Mouse (Mus musculus): ENCODE results near the gene Sdccag8.
"Not testable (repeated sequence)": the region's sequence is repeated elsewhere in the genome, so short reads cannot be mapped to it uniquely, and the experiment has no call there.

The Sdccag8 gene

DNA sequence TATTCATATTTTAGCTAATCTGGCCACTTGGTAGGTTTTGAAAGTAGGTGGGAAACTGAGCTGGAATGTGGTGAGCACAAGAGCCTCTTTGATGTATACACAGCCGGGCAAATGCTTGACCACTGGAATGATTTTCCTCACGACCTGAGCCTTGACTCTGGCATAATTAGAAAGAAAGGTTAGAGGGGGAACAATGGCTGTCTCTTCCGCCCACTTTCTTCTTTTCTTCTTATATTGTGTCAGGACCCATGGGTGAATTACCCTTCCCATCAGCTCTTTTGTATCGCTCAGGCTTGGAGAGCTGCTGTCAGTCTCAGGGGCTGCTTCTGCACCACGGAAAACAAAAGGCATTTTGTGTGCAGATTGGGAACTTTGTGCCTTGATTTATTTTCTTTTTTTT is 65.6 kb downstream of the Sdccag8 start:
- no peak for DNase-seq

DNA sequence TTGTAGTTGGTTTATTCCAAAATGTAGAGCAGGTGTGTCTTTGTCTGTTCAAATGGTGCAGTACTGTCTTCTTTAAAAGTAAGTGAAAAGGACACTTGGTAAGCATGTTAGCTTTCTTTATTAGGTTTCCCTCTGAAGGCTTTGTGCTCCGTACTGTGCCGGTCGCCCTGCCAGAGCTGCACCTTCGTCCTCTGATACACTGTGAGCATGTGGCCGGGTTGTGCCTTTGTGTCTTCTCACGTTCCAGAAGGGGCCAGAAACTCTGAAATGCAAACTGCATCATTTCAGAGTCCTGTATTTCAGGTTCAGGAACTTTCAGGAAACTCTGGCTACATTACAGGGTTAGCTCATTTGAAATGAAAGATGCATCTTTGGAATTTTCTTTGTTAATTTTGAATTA is 66.5 kb downstream of the Sdccag8 start:
- no peak for DNase-seq

DNA sequence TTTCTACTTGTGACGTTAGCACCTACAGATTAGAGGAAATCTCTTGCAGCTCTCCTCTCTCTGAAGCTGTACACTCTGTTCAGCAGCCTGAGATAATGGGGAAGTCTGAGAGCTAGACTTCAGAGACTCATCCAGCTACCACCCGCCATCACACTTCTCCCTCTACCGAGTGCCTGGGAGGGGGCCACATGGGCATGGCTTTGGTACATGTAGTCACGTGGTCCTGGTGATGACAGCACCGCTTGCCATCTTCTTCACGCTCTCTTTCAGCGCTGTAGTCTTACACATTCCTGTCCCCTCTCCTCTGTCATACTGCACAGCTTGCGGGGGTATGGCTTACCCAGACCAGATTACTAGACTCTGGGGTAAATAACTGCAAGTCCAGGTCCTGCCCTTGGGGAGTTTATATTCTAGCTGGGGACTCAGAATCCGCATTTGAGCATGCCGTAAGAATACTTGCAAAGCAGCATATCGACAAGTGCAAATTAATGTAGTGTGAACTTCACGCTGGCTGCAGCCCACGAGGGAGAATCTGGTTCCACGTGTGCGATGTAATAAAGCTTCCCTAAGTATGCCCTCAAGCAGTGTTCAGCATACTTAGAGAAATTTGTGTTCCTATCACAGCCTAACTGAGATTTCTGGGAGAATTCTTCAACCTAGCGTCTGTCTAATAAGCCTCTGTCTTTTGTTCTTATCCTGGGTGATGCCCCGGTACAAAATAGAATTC is 70.9 kb downstream of the Sdccag8 start:
- DNase-seq, result no peak

DNA sequence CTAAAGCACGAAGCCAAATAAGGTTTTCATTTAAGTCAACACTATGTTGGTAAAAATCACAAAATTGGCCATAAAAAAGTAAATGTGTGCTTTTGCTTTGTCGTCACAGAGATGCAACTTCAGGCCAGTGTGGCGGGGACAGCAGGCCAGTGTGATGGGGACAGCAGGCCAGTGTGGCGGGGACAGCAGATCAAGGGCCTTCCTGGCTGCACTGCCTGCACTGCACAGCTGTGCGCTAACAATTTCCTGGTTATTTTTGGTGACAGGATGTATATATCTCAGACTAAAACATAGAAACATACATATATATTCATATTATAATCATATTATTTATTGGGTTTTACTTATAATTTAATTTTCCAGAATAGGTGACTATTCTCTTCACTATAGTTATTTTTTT is 71.5 kb downstream of the Sdccag8 start:
- DNase-seq, result no peak

DNA sequence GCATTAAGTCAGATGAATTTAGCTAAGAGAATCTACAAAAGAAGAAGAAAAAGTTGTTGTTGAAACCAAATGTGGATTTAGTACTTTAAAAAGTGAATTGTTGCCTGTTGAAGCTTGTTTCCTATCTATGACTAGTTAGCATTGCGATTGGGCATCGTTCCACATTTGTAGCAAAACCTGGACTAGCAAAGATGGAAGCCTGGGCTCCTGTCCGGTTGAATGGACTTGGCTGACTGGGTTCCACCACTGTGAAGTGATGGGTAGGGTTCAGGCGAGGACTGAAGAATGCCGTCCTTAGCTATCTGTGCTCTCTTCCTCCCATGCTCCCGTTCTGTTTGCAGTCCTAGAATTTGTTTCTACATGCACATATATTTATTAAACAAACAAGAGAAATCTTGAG is 89.3 kb downstream of the Sdccag8 start:
- no peak for DNase-seq

DNA sequence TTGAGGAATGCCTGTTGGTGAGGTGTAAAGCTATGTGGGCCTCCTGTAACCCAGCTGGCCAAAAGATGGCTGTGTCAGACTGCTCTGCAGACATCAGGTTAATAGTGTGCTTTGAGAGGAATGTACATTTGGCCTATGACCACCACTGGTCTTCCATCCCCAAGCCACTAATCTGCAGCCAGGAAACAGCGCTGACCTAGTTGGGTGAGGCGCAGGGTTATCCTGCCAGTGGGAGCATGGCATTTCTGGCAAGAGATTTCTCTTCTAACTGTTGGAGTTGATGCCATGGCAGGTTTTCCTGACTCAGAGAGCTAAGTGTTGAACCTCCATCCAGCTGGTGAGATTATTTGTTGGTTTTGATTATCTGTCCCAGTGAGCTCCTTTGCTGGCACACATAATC is 101.5 kb downstream of the Sdccag8 start:
- DNase-seq, result no peak

DNA sequence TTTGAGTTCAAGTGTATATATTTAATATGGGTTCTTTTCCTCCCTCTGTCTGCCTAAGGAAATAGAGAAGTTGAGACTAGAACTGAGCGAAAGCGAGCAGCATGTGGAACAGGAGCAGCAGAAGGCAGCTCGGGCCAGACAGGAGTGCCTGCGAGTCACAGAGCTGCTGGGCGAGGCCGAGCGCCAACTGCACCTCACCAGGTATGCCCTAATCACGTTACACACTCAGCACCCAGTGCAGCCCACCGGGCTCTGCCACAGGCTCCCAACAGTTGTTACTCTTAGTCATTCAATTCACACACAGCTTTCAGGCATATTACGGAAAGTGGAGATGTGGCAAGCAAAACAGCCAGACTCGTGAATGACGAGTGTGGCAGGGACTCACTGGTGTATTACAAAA is 105.0 kb downstream of the Sdccag8 start:
- DNase-seq, result no peak

DNA sequence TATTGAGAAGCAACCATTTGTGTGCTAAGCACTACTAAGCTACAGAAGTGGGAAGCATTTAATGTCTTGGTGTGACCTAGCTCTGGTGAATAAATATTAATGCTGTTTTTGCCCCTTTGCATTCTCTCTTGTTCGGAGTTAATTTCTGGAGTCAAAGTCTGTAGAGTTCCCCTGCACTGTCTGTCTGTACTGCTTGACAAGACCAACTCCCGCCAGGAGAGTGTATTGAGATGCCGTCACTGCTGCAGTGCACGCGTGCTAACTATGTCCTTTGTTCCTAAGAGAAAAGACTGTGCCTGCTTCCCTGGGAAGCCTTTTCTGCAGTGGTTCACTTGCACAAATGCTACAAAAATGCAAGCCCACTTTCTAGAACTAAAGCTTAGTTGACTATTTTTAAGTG is 108.4 kb downstream of the Sdccag8 start:
- no peak for DNase-seq

DNA sequence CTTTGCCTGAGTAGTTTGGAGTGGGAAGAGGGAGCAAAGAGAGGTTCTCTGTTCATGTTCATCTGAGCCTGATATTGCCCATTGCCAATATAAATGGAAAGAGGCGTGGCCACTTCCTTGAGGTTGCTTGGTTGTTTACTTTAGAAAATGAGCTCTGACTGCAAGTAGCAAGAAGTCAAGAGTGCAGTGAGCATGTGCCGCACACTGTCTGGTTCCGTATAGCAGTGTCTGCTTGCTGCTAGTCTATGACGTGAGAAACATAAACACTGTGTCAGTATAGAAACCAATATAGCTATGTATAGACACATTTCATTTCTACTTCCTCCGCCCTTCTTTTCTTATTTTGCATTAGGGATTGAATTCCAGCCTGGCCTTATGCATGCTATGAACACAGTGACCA is 111.5 kb downstream of the Sdccag8 start:
- no peak for DNase-seq

DNA sequence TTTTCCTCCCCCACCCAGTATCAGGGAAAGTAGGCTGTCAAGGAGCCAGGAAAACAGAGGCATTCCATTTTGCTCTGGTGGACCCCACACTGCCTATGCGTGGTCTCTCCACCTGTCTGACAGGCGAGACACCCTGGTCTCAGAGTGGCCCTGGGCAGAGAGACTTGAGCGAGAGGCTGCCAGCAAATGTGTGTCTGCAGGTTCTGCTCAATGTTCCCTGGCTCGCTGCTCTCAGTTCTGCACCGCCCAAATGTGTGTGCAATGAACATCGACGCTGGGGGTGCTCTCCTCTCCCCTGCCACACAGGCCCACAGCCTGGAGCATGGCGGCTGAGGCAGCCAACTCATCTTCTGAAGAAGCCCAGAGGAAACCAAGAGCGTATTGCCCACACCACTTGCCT is 112.9 kb downstream of the Sdccag8 start:
- peak; percentile 42 for DNase-seq

DNA sequence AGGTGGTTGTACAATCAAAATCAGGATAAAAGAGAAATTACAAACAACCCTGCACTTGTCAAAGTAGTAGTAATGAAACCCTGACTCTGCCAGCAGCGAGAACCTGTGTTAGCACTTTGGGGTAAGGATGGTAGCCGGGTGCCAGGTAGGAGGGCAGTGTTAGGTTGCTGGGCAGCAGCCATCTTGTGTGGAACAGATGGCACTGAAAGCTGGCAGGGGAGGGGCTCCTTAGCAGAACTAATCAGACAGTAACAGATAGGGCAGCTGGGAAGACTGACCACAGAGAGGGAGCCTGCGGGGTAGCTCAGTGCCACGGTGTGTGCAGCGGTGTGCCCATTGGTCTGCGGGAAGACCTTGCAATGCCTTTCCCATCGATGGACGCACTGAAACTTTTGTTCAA is 115.2 kb downstream of the Sdccag8 start:
- DNase-seq, result no peak

DNA sequence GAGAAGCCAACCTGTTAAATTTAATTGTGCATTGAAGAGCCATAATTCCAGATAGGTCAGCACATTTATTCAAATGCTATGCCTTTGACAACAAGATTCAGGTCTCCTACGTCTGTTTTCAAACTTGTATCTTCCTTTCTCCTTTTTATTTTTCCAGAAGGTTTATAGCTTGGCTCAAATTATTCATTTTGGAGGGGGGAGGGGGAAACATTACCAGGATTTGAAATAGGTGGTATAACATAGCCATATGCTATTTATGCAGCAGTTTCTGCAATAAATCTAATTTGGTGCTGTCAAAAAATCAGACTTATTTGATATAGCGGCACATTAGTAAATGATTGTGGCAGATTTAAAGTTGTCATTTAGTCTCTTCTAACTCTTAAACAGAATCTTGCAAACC is 116.1 kb downstream of the Sdccag8 start:
- DNase-seq, result no peak

DNA sequence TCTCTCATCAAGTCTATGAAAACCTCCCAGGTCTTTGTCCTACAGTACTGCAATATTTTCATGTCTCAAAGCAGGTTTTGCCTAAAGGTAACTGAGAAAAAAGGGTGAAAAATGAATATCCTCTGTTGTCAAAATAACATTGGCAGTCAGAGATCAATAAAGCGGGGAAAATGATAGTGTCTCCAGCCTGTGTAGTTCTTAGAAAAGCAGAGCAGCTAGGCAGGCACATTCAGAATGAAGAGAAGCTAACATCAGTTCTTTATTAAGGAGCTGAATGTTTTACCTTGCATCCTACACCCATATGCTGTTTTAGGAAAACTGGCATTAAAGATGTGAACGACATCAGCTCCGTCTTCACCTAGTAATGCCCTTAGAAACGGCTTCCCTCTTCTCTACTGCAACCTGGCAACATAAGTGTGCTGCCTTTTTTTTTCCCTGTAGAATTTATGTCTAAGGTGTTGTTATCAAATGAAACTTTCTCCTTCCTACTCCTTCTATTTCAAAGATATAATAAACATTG is 116.6 kb downstream of the Sdccag8 start:
- DNase-seq, result no peak

DNA sequence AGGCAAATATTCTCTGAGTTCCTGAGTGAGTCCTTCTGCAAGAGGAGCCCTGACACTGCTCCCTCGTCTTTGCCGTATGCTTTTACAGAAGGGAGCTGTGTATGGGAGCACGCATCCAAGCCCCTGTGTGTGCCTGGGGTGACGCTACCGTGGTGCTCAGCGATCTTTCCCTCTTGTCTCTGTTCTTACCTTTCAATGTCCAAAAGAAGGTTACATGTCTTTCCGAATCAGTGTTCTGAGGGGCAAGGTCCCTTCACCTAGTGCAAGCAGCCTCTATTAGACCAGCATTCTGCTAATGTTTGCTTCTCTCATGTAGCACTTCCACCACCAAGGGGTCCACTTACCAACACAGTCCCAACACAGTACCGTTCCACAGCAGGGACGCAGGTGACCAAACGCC is 117.1 kb downstream of the Sdccag8 start:
- DNase-seq, result no peak

DNA sequence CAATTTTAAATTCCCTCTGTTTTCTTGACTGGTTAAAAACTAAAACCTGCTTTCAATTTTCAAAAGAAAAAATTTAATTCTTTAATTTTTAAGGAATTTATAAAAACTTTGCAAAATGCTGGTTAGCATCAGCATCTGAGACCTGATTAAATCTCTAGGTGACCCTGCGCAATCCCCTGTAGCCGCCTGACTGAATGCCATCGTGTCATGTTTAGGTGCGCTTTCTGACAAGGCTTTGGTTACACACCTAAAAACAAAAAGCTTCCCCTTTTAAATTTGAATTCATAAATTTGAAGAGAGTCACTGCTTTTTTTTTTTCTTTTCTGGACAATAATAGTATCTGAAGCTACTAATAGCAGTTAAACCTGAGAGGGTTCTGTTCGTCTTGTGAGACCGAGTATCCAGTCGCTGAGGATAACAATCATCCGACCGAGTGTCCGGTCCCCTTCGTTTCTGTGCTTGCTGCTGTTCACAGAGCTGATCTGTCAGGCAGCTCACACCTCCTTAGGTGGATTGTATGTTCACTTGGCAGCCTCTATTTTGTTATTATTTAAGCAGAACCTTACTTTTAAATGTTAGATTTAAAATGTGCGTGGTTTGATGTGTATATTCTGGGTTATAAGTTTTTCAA is 118.0 kb downstream of the Sdccag8 start:
- no peak for DNase-seq

DNA sequence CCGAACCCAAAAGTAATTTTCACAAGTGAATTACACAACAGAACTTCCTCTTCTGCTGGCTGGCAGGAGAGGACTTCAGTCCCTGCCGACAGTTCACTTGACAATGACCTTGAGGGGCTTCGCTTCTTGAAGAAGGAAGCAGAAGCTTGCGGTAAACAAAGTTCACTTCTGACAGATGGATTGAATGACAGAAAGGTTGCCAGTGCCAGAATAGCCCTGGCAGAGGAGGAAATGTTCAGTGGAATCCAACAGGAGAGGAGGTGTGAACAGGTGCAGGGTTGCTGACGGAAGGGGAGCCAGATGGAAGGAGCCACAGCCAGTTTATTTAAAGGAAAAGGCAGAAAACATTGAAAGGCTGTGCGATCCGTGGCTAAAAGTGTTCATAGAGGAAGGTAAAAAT is 118.9 kb downstream of the Sdccag8 start:
- no peak for DNase-seq

DNA sequence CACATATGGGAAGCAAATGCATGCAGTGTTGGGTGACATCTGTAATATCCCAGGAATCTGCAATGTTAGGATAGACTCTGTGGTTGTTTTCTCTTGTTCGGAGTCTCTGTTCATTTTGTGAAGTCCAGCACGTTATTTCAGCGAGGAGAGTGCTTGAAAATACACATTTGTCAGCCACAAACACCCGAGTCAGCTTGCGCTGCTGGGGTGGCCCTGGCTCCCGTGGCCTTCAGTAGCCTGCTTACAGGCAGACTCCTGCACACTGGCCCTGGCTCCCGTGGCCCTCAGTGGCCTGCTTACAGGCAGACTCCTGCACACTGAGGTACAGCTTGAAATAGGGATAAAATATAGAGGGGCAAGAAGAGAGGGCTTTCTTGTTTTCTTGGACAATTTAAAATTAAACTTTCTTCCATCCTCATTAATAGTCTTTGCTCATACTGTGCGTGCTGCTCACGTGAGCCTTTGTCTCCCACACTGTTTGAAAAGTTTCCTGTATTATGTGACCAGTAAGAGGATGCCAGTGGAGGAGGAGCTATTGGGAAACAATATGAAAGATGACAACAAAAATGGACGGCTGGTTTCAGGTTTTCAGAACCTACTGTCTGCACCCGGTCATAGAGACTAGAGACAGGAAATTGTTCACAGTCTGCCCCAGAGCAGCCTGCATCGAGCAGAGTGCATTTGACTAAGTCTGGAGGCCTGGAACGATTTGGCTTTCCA is 119.7 kb downstream of the Sdccag8 start:
- DNase-seq, result no peak

DNA sequence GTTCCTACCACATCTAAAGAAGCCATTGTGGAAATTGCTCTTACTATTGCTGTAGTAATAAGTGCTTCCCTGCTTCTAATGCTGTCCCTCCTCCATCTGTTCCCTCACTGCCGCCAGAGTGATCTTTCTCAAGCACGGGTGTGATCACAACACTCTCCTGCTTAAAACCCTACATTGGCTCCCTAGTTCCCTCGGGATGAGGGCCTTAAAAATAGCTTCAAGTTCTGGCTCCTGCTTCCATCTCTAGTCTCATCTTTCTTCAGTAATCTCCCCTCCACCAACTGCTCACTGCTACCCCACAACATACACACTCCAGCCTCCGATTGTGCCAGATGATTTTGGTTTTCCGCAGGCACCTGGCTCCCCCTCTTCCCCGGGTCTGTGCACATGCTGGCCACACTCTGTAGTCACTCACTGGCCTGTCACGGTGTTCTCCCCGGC is 125.5 kb downstream of the Sdccag8 start:
- no peak for DNase-seq

DNA sequence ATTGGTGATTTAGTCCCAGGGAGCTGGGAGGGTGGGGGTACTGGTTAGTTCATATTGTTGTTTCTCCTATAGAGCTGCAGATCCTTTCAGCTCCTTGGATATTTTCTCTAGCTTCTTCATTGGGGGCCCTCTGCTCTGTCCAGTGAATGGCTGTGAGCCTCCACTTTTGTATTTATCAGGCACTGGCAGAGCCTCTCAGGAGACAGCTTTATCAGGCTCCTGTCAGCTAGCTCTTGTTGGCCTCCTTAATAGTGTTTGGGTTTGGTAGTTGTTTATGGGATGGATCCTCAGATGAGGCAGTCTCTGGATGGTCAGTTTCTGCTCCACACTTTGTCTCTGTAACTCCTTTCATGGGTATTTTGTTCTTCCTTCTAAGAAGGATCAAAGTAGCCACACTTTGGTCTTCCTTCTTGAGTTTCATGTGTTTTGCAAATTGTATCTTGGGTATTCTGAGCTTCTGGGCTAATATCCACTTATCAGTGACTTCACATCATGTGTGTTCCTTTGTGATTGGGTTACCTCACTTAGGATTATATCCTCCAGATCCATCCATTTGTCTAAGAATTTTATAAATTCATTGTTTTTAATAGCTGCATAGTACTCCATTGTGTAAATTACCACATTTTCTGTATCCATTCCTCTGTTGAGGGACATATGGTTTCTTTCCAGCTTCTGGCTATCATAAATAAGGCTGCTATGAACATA is 127.0 kb downstream of the Sdccag8 start:
- not testable (repeated sequence) for DNase-seq

DNA sequence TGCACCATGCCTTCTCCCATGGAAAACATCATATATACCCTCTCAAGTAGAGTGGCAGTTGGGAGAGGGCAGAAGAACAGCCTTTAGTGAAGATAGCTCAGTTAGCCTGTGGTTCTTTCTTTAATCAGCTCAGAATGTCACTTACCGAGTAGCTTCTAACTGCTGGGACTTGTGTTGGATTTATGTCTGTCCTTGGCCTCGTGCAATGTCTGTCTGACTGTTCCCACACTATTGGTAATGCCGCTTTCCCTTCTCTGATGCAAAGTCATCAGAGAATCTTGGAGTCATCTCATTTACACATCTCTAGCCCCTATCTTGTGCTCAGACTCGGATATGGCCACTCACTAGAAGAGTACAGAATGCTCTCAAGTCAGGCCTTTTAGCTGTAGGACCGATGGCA is 128.7 kb downstream of the Sdccag8 start:
- DNase-seq, result no peak

DNA sequence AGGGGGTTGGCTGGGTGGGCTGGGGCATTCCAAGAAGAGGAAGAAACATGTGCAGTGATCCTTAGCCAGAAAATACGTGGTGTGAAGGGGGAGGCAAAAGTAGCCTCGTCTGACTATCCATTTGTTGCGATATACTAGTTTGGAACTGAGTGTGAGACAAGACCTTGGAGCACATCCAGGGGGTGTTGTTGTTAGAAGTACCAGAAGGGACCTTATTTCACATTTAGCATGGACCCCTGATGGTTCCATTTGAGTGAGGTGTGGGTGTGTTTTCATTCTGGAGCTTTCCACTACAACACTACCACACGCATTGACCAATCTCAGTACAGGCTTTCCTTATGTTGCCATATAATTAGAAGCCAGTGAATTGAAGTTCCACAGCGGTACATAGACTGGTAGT is 129.5 kb downstream of the Sdccag8 start:
- no peak for DNase-seq

DNA sequence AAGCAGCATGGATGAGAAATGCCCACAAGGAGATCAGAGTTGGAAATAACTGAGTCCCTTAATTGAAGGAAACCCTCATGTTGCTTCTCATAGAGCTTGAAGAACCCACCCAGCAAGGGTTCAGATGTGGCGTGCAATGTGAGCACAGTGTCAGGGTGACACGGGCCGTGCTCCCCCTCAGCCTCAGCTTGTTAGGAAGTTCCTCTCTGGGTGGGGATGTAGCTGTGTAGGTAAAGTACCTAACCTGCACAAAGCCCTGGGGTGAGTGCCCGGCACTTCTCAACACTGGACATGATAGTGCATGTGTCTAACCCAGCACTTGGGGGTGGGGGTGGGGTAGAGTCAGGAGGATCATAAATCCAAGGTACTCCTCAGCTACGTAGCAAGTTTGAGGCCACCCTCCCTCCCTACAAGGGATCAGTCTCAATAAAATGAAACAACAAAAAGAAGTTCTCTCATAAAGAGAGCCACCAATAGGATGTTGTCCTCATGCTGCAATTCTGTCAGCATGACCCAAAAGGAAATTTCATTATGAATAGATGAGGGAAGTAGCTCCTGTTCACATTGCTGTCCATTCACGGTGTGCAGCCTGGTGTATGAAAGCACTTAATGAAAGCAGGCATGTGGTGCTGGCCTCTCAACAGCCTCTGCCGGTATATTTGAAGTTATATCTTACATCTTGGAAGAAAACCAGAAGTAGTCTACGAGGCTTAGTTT is 130.2 kb downstream of the Sdccag8 start:
- DNase-seq, result no peak

DNA sequence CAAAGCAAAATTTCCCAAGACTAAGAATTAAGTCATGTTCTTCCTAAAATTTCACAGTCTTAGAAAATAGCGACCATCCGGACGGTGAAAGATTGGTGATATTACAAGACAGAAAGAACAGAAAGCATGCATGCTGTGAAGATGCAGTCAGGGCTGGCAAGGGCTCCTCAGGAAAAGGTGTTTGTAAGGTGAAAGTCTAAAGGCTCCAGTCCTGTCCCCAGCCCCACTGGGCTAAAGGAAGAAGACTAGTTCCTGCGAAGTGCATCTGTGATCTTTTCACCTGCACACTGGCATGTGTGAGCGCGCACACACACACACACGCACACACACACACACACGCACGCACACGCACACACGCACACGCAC is 130.7 kb downstream of the Sdccag8 start:
- DNase-seq, result no peak
